Mouse (Mus musculus): ENCODE results near the gene Aqp12.
"Not testable (repeated sequence)": the region's sequence is repeated elsewhere in the genome, so short reads cannot be mapped to it uniquely, and the experiment has no call there.

The Aqp12 gene

GRCm38 (mm10) chr1:93006061-93006460 lies at the start of gene Aqp12:
Gene Aqp12, plus strand, starts transcription at chr1:93006334.
- no peak for DNase-seq

- peak; percentile 73 to 78 for DNase-seq
Measured at GRCm38 (mm10) chr1:92956571-92957335, 49.4 kb upstream of the Aqp12 start.

GRCm38 (mm10) chr1:92958999-92959398 lies 47.1 kb upstream of the Aqp12 start:
- DNase-seq = no peak

GRCm38 (mm10) chr1:92970791-92971190 lies 35.3 kb upstream of the Aqp12 start:
- not testable (repeated sequence) for DNase-seq

- no peak for DNase-seq
Measured at GRCm38 (mm10) chr1:92971879-92972795, 34.0 kb upstream of the Aqp12 start.

GRCm38 (mm10) chr1:92972854-92973253 lies 33.3 kb upstream of the Aqp12 start:
- peak; percentile 21 to 28 for DNase-seq

- no peak for DNase-seq
Measured at GRCm38 (mm10) chr1:92976141-92976566, 30.0 kb upstream of the Aqp12 start.

DNA sequence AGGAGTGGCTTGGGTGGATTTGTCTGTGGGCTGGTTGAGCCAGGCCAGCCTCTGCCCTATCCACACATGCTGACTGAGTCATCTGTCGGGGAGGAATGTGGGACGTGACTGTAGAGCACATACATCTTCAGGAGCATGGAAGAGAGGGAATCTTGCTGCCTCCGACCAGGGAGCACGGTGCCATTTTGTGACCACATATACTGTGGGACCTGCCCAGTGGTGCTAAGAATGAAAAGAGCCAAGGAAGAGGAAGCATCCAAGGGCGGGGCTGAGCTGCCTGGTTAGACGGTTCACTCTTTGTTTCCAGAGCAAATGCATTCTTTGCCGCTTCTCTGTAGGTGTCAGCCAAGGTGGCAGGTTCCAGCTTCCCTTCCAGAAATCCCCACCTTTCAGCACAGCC lies 27.5 kb upstream of the Aqp12 start:
- DNase-seq = no peak

DNA sequence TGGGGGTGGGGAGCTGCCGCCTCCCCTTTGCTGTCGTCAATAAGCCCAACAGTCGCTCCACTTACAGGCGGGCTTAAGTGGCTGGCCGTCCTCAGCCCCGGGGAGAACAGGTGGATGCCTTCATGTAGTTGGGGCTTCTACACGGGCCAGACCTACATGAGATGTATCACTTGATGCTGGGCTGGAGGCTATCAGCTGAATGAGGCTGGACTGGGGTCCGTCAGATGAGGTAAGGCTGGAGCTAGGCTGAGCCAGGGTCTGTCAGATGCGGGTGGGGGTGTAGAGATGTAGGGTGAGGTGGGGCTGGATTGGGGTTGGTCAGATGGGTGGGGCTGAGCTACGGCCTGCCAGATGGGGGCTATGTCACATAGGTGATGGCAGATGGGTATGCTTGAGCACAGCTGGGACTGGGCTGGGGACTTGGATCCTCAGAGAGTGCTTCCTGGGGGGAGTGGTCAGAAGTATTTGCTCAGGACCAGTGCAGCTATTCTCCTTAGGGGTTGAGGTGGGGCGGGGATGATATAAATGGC lies 27.0 kb upstream of the Aqp12 start:
- DNase-seq = no peak

DNA sequence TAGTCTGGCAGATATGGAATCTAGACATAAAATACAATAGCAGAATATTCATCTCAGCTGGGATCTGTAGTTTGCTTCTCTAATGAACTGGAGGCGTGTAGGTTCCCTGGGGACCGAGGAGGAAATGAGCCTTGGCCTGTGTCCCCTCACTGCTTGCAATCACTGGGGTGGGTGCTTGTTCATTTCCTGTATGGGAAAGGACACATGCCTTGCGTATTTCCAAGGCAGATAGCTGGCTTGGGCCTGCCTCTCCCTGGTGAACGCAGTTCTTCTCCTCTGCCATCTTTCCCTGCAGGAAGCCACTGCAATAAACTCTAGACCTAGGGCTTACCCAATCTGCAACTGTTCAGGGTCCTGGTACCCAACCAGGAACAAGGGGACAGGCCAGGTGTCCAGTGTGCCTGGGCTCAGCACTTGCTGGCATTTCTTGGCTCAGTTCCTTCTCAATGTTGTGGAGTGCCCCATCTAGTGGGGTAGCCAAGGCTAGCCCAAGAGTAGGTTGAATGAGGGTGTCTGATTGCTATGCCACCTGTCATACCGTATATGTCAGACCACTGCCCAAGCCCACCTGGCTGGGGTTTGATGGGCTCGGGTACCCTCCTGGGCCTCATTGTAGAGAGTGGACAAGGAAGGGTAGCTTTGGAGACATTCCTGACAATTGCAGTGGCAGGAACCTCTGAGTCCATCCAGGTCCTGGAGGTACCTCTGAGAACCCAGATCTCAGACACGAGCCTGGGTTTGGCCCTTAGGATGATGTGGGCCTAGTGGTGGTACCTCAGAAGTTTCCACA lies 24.9 kb upstream of the Aqp12 start:
- DNase-seq = no peak

GRCm38 (mm10) chr1:92982931-92983605 lies 23.1 kb upstream of the Aqp12 start:
- peak; percentile 29 to 30 for DNase-seq

- DNase-seq = no peak
Measured at GRCm38 (mm10) chr1:92984999-92985398, 21.1 kb upstream of the Aqp12 start.

GRCm38 (mm10) chr1:92988894-92989293 lies 17.2 kb upstream of the Aqp12 start:
- DNase-seq = no peak

DNA sequence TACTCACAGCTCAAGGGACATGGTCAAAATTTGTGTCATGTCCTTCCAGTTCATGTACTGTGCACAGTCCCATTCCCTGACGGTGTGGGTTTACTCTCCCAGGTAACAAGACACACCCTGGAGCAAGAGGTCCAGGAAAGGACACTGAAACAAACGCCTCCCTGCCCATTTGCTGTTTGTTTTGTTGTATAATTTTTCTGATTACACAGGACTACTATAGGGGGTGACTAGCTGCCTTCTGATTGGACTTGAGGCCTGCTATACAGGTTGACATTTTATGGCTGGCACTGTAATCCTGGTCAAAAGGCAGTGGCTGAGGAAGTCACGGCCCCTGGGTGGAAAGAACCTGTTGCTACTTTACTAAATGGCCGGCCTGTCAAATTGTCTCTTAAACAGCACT lies 16.2 kb upstream of the Aqp12 start:
- no peak for DNase-seq

- DNase-seq = no peak
Measured at GRCm38 (mm10) chr1:92992214-92992855, 13.8 kb upstream of the Aqp12 start.

GRCm38 (mm10) chr1:92992880-92993279 lies 13.3 kb upstream of the Aqp12 start:
- DNase-seq = no peak

DNA sequence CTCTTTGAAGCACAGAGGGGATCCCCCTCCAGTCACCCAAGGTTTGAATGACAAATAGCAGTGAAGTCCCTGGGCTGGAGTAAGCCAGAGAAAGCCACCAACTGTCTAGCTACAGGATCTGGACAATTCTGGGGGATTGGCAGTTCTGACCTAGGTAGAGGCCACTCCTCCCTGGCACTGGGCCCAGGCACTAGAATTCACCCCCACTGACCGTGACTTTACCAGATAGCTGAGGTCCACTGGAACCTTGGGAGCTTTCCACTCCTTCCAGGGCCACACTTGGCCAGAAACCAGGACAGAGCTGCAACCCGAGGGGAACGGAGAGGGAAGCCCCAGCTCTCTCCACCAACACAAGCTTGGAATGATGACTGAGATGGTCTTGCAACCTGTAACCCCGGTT lies 3.1 kb downstream of the Aqp12 start:
- no peak for DNase-seq

- peak in 1 of 2 experiments; percentile 27 for DNase-seq
Measured at GRCm38 (mm10) chr1:93010731-93011130, 4.6 kb downstream of the Aqp12 start.

GRCm38 (mm10) chr1:93012103-93012585 lies 6.0 kb downstream of the Aqp12 start:
- DNase-seq = no peak

GRCm38 (mm10) chr1:93013367-93013766 lies 7.2 kb downstream of the Aqp12 start:
- no peak for DNase-seq

DNA sequence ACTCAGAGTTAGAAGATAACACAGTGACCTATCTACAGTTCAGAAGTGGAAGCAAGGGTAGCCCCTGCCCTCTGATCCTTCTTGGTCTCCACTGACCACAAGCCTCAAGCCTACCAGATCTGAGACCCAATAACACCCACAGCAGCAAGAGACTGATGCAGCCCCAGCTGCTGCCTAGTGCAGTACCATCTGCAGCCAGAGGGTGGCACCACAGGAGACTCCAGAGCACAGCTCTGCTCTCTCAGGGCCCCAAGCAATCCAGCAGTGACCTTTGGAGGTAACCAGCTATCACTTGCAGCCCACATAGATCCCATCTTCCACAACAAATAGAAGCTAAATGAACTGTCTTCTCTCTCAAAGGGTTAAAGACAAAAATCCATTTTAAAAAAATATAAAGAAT lies 8.3 kb downstream of the Aqp12 start:
- peak; percentile 82 to 84 for DNase-seq
